Mouse (Mus musculus) layer of hippocampus, adult 9-11 months (tissue): ENCODE measurements around the gene Gm20388.
A peak's percentile ranks its signal among the peaks of the same experiment; 100 is the strongest.

Experiments
- DNase-seq: peaks from one replicate; pipeline ENCODE4 v3.0.0; 2022

The Gm20388 gene

DNA sequence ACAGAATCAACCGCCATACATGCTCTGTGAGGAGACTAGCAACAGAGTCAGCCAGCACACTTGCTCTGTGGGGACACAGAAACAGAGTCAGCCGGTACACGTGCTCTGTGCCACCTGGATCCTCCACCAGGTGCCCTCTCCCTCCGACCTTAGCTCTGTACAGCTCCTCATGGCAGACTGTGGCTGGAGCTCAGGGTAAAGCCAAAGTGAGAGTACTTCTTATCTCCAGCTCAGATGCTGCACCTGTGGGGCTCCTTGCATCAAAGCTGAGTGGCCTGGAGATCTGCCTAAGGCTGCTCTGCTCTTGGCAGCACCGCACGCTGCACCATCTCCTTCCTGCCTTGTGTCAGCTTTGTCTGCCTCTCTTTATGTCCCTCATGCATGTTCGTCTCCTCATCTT is 4279.7 kb downstream of the Gm20388 start:
- no peak for DNase-seq

DNA sequence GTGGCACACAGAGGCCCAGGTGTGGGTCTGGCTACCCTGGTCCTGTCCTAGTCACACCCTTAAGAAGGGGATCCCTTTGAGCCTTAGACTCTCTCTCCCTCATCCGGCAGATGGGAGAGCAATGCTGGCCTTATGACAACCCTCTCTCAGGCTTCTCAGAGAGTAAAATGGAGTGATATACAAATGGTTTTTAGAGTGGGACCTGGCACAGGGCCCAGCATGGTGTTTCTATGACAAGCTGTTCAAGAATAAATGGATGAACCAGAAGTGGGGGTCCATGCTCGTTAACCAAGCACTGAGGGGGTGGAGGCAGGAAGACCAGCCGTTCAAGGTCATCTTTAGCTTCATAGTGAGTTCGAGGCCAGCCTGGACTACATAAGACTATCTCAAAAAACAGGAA is 4281.6 kb downstream of the Gm20388 start:
- DNase-seq = no peak

DNA sequence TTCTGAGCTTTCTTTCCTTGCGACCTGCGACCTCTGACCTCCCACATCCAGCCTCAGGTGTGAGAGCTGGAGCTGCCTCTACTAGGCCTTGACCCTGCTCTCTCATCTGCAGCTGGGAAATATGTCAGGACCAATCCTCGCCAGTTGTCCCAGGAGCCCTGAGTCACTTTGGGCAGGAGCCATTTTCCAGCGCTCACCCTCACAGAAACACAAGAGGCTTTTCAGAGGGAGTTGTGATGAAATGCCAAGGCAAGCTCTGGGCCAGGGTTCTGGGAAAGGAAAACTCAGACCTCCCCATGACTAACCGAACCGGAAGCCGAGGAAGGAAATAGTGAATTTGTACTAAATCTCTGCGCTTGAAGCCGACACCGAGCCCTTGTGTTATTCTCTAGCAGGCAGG is 4282.3 kb downstream of the Gm20388 start:
- peak; percentile 83 for DNase-seq

DNA sequence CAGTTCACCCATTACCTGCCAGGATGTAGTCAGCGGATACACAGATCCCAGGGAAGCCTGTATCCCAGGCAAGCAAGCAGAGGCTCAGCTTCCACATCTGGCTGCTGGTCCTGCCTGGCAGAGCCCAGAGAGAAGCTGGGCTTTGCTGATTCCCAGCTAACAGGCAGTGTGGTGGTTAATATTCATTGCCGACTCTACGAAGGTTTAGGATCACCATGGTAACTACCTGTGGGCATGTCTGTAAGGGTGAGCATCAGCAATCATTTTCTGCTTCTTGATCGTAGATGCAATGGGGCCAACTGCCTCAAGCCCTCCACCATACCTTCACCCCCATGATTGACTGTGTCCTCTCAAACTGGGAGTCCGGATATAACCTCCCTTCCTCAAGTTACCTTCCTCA is 4283.4 kb downstream of the Gm20388 start:
- no peak for DNase-seq

DNA sequence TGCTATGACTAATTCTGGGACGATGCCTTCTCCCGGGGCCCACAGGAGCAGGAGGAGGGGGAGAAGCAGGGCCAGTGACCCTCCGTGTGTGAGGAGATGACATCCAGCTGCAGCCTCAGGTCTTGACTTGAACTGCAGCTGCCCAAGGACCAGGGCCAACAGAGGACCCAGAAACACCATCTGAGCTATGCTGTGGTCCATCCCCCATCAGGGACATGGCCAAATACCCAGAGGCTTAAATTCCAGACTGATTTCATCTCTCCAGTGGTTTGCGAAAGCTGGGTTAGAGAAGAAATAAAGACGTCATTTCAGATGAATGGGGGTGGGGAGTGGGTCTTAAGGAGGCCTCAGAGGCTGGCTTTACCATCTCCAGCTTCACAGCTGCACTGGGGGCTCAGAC is 4285.6 kb downstream of the Gm20388 start:
- DNase-seq = no peak

DNA sequence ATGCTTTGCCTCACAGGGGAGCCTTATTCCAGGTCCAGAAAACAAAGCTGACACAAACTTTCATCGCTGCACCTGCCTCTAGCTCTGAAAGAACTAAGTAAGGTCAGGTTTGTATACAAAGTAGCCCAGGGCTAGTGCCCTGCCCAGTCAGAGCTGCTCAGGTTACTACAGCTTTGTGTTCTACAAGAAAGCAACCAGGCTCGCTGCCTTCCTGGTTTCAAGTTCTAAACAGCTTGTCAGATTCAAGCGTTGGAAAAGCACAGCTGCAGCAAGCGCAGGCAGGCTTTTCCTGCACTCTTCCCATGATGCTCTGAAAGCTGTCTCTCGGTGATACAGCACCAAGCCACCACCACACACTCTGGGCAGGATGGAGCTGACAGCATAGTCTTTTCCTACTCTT is 4286.2 kb downstream of the Gm20388 start:
- DNase-seq = peak; percentile 43

DNA sequence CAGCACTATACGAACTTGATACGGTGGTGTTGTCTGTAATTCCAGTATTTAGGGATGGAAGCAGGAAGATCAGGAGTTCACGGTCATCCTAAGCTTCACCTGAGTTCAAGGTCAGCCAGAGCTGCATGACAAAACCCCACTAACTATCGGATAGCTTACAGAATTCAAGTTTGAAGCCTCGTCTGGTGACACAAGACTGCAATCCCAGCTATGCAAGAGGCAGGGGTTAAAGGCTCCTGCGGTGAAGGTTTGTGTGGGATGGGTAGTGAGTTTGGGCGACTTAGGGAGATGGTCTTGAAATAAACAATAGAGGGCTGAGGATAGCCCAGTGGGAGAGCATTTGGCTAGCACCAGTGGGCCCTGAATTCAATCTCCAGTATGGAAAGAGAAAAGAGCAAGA is 4287.6 kb downstream of the Gm20388 start:
- DNase-seq = no peak

DNA sequence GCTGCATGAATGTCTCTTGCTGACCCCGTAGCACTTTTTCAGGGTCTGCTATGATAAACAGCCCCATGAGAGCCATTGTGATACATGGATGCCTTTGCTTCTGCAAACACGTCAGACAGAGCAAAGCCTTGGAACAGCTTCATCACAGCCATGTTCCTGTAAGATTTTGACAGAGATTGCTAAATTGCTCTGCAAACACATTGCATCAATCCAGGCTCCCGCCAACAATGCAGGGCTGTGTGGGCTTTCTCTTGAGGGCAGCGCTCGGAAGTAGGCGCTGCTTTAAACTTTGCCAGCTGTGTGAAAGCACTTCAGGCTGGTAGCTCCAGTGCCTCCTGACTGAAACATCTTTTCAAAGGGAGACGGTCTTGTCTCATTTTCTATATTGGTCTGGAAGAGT is 4289.8 kb downstream of the Gm20388 start:
- no peak for DNase-seq

DNA sequence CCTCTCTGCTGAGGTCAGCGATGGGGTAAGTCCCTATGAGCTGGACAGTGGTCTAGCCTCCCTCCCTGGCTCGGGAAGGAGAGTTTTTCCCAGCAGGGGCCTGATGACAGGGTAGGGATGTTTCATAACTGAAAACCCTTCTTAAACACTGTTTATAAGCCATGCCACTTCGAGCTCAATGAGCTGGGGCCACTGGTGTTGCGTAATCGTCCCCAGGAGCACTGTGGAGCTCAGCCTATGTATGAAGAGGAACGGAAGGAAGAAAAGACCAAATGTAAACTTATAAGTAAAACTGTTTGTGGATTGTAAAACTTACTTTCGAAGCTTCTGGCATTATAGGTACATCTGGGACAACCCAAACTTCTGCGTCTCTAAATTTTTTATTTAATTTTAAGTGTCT is 4291.1 kb downstream of the Gm20388 start:
- DNase-seq = no peak

DNA sequence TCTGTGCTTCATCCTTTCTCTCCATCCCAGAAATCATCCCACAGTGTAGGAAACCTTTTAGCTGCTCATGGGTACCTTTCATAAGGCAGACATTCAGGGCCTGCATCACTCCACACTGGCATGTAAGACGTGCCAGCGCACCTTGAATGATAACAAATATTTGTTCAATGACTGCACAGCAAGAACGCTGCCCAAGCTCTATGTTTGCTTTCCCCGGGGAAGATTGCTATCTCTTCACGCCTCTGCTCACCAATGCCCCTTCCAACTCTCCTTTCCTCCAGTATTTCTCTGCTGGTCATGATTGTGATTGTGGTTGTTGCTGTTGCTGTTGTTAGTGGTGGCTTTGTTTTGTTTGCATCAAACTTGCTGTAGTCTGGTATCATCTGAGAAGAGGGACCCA is 4292.3 kb downstream of the Gm20388 start:
- no peak for DNase-seq

DNA sequence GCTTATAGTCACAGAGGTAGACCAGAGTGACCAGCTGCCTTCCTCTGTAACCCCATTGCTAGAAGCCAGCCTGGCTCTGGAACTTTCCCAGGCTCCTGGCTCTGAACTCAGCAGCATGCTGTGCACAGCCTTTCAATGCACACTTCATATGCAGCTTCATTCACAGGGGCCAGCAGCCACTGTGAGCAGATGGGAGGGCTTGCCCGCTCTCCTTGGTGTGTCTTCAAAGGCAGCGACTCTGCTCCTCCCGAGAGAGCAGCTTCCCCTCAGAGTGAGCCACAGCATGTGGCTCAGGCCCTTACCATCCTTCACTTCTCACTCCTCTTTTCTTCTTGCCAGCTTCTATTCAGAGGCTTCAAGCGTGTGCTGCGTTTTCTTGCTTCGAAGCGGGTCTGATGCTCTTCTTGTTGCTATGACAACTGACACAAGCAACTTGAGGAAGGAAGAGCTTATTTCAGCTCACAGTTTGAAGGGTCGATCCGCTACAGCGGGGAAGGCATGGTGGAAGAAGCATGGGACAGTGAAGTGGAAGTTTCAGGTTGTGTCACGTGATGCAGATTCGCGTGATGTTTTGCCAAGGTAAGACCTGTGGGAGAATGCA is 4293.5 kb downstream of the Gm20388 start:
- no peak for DNase-seq

DNA sequence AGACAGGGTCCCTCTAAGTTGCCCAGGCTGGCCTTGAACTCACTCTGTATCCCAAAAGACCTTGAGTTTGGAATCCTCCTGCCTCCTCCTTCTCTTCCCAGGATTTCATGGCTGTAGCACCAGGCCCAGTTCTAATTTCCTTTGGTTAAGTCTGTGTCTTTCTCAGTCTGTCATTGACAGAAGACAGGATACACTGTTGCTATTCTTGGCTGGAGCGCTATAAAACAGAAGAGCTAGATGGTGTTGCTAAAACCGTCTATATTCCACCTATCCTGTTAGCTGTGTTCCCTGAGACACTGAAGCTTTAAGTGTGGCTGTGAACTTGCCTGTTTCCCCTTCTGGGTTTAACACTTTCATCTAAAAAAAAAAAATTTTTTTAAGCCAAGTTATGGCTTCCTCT is 4301.5 kb downstream of the Gm20388 start:
- no peak for DNase-seq

DNA sequence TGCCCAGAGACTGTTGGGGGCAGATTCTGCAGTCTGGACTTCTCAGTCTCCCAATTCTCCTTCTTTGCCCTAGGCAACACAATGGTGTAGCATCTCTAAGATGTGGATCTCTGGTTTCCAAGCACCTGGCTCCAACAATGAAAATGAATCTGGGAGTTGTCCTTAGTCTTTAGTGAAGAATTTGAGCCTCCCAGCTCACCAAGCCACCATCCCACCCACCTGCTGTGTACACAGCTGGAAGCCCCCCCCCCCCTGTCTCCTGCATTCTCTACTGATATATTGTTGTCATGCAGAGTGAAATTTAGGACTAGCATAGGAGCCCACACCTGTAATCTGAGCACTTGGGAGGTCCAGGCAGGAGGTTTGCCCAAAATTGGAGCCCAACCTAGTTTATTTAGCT is 4306.3 kb downstream of the Gm20388 start:
- no peak for DNase-seq

DNA sequence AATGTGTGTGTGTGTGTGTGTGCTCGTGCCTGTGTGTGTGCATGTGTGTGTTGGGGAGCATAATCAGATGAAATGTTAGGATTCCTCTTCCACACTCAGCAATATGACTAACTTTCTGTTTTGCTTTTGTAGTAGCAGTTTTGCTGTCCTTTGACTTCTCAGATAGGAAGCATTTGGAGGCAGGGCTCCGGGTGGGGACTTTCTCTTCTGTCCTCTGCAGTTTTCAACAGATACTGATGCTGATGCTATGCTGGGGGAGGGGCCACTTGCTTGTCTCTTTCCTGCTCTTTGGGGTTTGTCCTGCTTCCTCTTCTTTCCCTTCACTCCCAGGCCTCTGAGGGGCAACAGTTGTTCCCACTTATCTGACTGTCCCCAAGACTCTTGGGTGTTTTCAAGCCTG is 4319.2 kb downstream of the Gm20388 start:
- no peak for DNase-seq

DNA sequence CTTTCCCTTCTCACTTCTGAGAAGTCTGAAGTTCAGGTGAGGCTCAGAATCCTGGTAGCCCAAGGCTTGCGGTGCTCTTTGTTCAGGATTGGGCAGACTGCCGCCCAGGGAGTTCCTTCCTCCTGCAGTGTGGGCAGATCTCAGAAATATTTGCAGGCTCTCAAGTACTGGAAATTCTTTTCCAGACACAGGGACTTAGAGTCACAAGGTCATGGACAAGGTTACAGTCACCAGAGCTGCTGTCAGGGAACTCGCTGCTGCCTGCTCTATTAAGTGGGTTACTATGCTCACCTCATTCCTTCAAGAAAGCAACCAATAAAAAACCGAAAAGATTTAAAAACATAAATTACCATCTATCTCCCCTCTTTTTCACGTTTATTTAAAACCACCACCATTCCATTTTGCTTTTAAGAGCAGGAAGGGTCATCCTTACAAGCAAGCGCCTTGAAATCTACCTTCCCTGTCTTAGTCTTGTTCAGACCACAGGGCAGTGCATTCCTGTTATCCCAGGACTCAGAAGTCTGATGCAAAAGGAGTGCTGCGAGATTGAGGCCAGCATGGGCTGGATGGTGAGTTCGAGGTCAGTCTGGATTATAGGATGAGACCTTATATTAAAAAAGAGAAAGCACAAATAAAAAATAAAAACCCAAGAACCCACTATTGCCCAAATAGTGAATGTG is 4320.0 kb downstream of the Gm20388 start:
- no peak for DNase-seq

DNA sequence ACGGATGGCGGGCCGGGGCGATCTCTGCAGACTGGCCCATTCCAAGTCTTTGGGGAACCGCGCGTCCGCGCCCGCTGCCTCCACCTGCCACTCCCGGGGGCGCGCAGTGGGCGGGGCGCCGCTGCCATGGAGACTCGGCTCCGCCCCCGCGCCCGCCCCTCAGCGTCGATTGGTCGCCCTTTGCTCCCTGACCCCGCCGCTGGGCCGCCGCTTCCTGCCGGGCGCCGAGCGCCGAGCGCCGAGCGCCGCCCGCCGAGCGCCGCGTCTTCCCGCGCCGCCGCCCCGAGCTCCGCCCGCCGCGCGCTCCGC is 4320.5 kb downstream of the Gm20388 start, which contains the start of gene Galnt2:
Gene Galnt2, plus strand, starts transcription at position 216 of the 309 bp plus-strand sequence.
- peak; percentile 93 for DNase-seq

DNA sequence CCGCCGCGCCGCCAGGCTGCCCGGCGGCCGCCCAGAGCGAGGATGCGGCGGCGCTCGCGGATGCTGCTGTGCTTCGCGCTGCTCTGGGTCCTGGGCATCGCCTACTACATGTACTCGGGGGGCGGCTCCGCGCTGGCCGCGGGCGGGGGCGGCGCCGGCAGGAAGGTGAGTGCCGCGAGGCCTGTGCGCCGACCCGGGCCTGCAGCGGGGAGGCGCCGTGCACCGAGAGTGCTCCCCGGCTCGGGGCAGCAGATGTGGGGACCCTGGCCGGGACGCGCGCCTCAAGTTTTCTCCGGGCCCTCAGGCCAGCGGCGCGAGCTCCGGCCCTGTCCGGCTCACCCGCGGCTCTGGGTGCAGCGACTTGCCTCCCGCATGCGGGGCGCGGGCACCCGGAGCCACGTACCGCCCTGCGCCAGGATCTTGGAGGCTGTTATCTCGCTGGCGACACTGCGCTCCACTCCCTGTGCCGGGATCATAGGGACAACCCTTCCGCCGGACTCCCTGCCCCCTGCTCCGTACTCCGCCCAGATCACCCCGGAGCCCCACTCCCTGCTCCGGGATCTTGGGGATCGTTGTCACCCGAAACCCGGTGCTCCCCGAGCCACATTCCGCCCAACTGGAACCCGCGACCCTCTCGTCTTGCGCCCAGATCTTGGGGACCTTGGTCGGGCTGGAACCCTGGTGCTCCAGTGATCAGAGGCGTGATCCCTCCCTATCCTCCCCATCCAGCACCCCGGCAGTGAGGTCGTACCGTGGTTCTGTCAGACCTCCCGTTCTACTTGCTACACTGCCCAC is 4321.0 kb downstream of the Gm20388 start:
- DNase-seq = no peak

DNA sequence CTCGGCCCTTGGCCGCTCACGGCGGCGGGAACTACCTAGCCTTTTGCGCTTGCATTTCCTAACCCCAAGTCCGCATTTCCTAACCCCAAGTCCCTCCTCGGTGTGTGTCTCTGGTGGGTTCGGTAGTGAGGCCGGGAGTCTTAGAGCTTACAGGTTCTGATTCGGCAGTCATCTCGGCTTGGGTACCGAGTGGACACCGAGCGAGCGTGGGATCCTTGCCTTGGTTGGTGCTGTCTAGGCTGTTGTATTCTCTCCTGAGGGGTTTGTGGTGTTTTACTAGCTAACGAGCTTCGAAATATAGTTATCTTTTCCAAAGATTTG is 4321.6 kb downstream of the Gm20388 start:
- DNase-seq = no peak

DNA sequence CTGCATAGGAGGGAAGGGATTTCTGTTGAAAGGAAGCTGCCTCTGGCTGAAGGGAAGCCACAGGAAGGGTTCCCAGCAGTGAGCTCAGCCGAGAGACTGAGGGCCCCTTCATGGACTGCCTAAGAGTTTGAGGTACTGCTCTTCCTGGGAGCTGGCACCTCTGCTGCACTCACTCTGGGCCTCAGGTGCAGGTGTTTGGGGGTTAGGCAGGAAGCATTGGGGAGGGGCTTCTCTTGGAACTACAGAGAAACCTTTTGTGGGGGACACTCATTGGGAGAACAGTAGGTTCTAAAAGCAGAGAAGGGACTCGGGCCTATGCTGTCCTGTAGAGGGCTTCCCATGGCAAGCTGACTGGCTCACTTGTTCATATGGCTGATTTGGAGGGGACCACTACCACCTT is 4323.9 kb downstream of the Gm20388 start:
- no peak for DNase-seq

DNA sequence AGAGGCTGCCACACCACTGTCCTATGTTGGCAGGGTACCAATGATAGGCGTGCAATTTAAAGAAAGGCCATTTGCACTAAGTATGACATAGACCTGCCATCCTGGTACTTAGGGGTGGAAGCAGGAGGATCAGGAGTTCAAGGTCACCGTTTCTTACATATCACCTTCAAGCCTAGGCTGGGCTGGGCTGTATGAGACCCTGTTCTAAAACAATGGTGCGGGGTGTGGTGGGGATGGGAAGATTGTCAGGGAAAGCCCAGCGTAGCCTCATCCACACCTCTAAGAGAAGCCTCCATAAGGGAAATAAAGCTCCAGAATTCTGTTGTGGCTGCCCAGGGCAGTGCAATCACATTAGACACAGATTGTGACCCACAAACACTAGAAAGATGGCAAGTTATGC is 4324.9 kb downstream of the Gm20388 start:
- DNase-seq = no peak

DNA sequence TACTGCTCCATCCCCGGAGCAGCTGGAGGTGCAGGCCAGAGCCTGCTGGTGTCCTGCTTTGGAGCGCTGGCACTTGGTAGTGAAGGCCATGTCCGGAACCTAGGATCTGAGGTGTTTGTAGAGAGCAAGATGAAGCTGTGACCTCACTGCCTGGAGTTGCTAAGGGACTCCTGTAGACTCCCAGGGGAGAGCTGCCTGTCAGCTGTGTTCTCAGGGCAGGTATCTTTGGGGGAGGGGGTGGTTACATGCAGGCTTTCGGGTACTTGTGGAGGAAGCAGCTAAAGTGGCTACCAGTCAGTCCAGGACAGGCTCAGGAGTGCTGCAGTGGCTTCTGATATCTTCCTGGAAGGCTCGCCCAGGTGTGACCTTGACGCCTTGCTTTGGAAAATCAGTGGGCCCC is 4328.7 kb downstream of the Gm20388 start:
- no peak for DNase-seq

DNA sequence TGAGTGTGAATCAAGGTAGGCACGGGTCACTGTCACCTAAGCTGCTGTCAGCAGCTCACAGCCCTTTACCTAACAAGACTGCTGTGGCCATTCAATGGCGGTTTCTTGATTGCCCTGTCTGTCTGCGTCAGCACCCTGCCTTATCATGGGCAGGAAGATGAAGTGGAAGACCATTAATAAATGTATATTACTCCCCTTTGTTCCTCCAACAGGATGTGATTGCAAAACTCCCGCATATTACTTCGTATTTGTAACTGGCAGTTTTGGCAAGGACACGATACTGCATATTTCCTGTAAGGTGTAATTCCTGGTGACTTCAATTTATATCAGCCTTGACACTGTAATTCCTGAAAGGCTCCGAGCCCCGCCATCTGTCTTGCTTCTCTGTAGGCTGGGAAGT is 4330.3 kb downstream of the Gm20388 start:
- no peak for DNase-seq

DNA sequence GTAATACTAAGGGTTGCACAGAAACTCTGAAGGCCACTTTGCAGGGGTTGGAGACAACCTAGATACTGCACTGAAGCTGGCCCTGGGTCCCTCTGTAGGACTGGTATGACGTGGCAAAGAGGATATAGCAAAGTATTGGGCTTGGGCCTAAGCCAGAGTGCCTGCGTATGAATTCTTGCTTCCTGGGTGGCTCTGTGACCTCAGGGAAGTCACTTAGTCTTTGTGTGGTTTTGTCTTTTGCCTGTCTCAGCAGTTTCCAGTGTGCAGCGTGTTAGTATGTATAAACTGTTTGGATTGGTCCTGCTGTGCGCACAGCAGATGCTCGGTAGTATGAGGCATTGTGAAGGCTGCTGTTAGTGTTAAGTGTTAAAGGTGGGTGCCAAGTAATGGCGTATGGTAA is 4331.6 kb downstream of the Gm20388 start:
- DNase-seq = no peak

DNA sequence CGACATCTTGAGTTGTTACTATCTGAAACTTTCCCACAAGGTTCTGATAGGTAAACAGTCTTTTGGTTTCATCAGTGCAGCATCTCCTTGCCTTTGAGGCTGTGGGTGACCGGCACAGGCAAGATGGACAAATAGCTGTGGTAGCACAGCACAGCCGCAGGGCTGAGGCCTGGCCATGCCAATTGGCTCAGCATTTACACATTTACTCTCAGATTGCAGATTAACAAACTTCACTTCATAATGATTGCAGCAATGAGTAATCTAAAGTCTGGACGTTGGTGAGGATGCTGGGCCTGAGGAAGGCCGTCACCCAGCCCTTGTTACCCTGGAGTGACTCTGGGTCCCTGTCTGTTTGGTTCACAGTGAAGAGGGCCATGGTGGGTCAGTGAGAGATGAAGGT is 4332.3 kb downstream of the Gm20388 start:
- DNase-seq = no peak

DNA sequence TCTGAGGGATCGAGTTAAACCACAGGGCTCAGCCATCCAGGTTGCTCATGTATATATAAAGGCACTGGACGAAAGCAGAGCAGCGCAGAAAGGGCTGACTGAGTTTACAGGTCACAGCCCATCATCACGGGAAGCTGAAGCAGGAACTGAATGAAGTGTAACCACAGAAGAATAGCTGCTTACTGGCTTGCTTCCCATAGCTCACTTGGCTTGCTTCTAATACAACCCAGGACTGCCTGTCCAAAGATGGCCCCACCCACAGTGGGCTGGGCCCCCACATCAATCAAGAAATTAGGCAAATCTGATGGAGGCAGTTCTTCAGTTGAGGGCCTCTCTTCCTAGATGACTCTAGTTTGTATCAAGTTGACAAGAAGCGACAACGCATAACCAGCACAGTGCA is 4336.9 kb downstream of the Gm20388 start:
- DNase-seq = no peak
